Mouse (Mus musculus): ENCODE data around the gene Gmppb. TPM values are rescaled to one million over a fixed set of nuclear protein-coding genes. Genes with fewer than 3 reads are reported as not detected.

The Gmppb gene
- polyA plus RNA-seq, 1 experiment from 2014 or later: 21.2 TPM

DNA sequence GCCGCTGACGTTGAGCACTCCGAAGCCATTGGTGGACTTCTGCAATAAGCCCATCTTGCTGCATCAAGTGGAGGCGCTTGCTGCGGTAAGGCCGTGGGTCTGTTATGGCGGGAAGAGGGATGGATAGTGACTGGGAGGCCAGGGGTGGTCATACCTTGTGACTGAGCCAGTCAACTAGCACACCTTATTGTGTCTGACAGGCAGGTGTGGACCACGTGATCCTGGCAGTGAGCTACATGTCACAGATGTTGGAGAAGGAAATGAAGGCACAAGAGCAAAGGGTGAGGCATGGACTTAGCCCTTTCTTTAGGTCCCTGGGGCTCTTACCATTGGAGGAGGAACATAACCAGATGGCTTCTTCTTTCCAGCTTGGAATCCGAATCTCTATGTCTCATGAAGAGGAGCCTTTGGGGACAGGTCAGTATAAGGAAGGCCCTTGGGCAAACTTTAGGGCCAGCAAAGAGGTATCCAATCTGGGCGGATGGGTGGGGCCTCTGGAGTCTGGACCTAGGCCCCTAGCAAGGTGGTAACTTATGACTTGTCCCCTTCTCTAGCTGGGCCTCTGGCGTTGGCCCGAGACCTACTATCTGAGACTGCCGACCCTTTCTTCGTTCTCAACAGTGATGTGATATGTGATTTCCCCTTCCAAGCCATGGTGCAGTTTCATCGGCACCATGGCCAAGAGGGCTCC, 664 bp downstream of the Gmppb start:
- Histone ChIP-seq H3K9ac (replicated peaks; ENCODE audit: low read depth, low read length) (peak overlapping the region; percentile 71), H3K27me3 (replicated peaks; ENCODE audit: control insufficient read depth, insufficient read depth, low read length) (no peaks in the 10 kb centered on the region), H3K4me3 (replicated peaks; ENCODE audit: low read length) (peak overlapping the region; percentile 77), H3K36me3 (ENCODE audit: control insufficient read depth, insufficient read depth) (peaks cover 29% of the 10 kb centered on the region), H3K27ac (ENCODE audit: low read length) (peak overlapping the region; percentile 12), H3K4me1 (replicated peaks; ENCODE audit: control insufficient read depth, insufficient read depth, low read length) (peaks cover 20% of the 10 kb centered on the region), H3K9me3 (ENCODE audit: control insufficient read depth, low read length) (no peaks in the 10 kb centered on the region), H3K4me2 (ENCODE audit: low read length) (peak overlapping the region; percentile 97)
- WGBS: 44% methylated on average over 15 of the region's 15 CpGs
- no peak for ATAC-seq

DNA sequence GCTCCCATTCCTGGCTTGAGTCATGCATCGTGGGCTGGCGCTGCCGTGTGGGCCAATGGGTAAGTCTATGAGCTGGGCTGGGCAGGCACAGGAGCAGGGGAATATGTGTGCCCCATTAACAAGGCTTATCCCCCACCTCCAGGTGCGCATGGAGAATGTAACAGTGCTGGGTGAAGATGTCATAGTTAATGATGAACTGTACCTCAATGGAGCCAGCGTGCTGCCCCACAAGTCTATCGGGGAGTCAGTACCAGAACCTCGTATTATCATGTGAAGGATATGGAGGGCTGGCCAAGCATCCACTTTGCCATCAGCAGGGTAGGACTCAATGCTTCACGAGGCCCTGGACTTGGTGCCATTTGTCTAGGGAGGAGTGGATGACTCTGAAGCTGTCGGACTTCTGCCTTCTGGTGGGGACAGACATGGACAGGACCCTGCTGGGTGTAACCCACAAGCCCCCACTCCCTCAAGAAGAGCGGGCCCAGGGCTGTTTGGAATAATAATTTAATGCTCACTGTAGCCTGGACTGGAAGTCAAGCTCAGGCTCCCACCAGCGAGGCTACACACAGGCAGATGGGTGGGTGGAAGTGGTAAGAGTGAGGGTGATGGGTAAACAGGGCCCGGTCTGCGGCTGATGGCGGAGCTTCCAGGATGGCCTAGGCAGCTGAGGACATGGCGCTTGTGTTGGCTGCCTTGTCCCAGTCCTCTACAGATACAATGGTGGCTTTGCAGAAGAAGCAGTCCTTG, 2.3 kb downstream of the Gmppb start:
- no peaks in the 10 kb centered on the region for H3K27me3 ChIP-seq (replicated peaks; ENCODE audit: control insufficient read depth, insufficient read depth, low read length)
- no peak overlapping the region for H3K4me2 ChIP-seq (ENCODE audit: low read length)
- no peak for ATAC-seq
- no peak overlapping the region for H3K4me3 ChIP-seq (replicated peaks; ENCODE audit: low read length)
- H3K9ac ChIP-seq (replicated peaks; ENCODE audit: low read depth, low read length): no peak overlapping the region
- peaks cover 20% of the 10 kb centered on the region for H3K4me1 ChIP-seq (replicated peaks; ENCODE audit: control insufficient read depth, insufficient read depth, low read length)
- WGBS: 95% methylated on average over 15 of the region's 15 CpGs
- H3K9me3 ChIP-seq (ENCODE audit: control insufficient read depth, low read length): no peaks in the 10 kb centered on the region
- H3K27ac ChIP-seq (ENCODE audit: low read length): no peak overlapping the region
- H3K36me3 ChIP-seq (ENCODE audit: control insufficient read depth, insufficient read depth): peaks cover 23% of the 10 kb centered on the region

DNA sequence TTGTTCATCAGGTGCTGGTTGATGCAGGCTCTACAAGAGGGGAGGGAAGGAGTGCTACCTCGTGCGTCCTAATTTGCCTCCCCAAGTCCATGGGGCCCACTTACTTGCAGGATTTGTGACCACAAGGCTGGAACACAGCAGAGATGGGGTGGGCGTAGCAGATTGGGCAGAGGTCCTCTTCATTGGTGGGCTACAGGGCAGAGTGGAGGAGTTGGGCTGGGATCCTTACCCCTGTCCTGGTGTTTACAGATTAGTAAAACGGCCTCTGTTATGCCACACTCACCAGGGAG, 2.8 kb downstream of the Gmppb start:
- no peaks in the 10 kb centered on the region for H3K27me3 ChIP-seq (replicated peaks; ENCODE audit: control insufficient read depth, insufficient read depth, low read length)
- H3K4me1 ChIP-seq (replicated peaks; ENCODE audit: control insufficient read depth, insufficient read depth, low read length): peaks cover 20% of the 10 kb centered on the region
- ATAC-seq: no peak
- H3K4me3 ChIP-seq (replicated peaks; ENCODE audit: low read length): no peak overlapping the region
- no peaks in the 10 kb centered on the region for H3K9me3 ChIP-seq (ENCODE audit: control insufficient read depth, low read length)
- H3K4me2 ChIP-seq (ENCODE audit: low read length): no peak overlapping the region
- peaks cover 18% of the 10 kb centered on the region for H3K36me3 ChIP-seq (ENCODE audit: control insufficient read depth, insufficient read depth)
- H3K9ac ChIP-seq (replicated peaks; ENCODE audit: low read depth, low read length): no peak overlapping the region
- H3K27ac ChIP-seq (ENCODE audit: low read length): no peak overlapping the region
- WGBS: 84% methylated on average over 4 of the region's 4 CpGs

GRCm38 (mm10) chr9:108052411-108052810, 3.4 kb downstream of the Gmppb start:
- no peak overlapping the region for H3K9ac ChIP-seq (replicated peaks; ENCODE audit: low read depth, low read length)
- no peak overlapping the region for H3K4me2 ChIP-seq (ENCODE audit: low read length)
- no peaks in the 10 kb centered on the region for H3K9me3 ChIP-seq (ENCODE audit: control insufficient read depth, low read length)
- WGBS: 77% methylated on average over 7 of the region's 7 CpGs
- H3K4me3 ChIP-seq (replicated peaks; ENCODE audit: low read length): no peak overlapping the region
- no peak for ATAC-seq
- H3K4me1 ChIP-seq (replicated peaks; ENCODE audit: control insufficient read depth, insufficient read depth, low read length): peaks cover 20% of the 10 kb centered on the region
- H3K27me3 ChIP-seq (replicated peaks; ENCODE audit: control insufficient read depth, insufficient read depth, low read length): no peaks in the 10 kb centered on the region
- H3K27ac ChIP-seq (ENCODE audit: low read length): no peak overlapping the region
- peaks cover 13% of the 10 kb centered on the region for H3K36me3 ChIP-seq (ENCODE audit: control insufficient read depth, insufficient read depth)

GRCm38 (mm10) chr9:108052885-108053664, 4.0 kb downstream of the Gmppb start, which contains the start of gene Amigo3:
Amigo3 (plus strand) TSS chr9:108053159.
- Histone ChIP-seq H3K36me3 (ENCODE audit: control insufficient read depth, insufficient read depth) (peaks cover 14% of the 10 kb centered on the region), H3K9ac (replicated peaks; ENCODE audit: low read depth, low read length) (no peak within 1 kb of the TSS), H3K27me3 (replicated peaks; ENCODE audit: control insufficient read depth, insufficient read depth, low read length) (no peaks in the 10 kb centered on the region), H3K4me1 (replicated peaks; ENCODE audit: control insufficient read depth, insufficient read depth, low read length) (peaks cover 18% of the 10 kb centered on the region), H3K4me3 (replicated peaks; ENCODE audit: low read length) (no peak within 1 kb of the TSS), H3K4me2 (ENCODE audit: low read length) (peak within 1 kb of the TSS; percentile 21; the same call in 1 of the 2 replicates), H3K9me3 (ENCODE audit: control insufficient read depth, low read length) (no peaks in the 10 kb centered on the region), H3K27ac (ENCODE audit: low read length) (no peak within 1 kb of the TSS)
- 56% methylated on average over 20 of the region's 20 CpGs for WGBS
- peak; percentile 29 for ATAC-seq

DNA sequence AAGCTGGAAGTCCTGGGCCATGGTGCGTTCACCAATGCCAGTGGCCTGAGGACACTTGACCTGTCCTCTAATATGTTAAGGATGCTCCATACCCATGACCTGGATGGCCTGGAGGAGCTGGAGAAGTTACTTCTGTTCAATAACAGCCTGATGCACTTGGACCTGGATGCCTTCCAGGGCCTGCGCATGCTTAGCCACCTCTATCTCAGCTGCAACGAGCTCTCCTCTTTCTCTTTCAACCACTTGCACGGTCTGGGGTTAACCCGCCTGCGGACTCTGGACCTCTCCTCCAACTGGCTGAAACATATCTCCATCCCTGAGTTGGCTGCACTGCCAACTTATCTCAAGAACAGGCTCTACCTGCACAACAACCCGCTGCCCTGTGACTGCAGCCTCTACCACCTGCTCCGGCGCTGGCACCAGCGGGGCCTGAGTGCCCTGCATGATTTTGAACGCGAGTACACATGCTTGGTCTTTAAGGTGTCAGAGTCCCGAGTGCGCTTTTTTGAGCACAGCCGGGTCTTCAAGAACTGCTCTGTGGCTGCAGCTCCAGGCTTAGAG, 4.7 kb downstream of the Gmppb start:
- Histone ChIP-seq H3K4me1 (replicated peaks; ENCODE audit: control insufficient read depth, insufficient read depth, low read length) (peaks cover 12% of the 10 kb centered on the region), H3K27me3 (replicated peaks; ENCODE audit: control insufficient read depth, insufficient read depth, low read length) (no peaks in the 10 kb centered on the region), H3K27ac (ENCODE audit: low read length) (no peak overlapping the region), H3K4me3 (replicated peaks; ENCODE audit: low read length) (no peak overlapping the region), H3K4me2 (ENCODE audit: low read length) (no peak overlapping the region), H3K9ac (replicated peaks; ENCODE audit: low read depth, low read length) (no peak overlapping the region), H3K9me3 (ENCODE audit: control insufficient read depth, low read length) (no peaks in the 10 kb centered on the region), H3K36me3 (ENCODE audit: control insufficient read depth, insufficient read depth) (peaks cover 14% of the 10 kb centered on the region)
- 93% methylated on average over 15 of the region's 15 CpGs for WGBS
- ATAC-seq: no peak

GRCm38 (mm10) chr9:108054331-108055040, 5.4 kb downstream of the Gmppb start:
- Histone ChIP-seq H3K27ac (ENCODE audit: low read length) (no peak overlapping the region), H3K36me3 (ENCODE audit: control insufficient read depth, insufficient read depth) (peaks cover 15% of the 10 kb centered on the region), H3K4me2 (ENCODE audit: low read length) (no peak overlapping the region), H3K4me1 (replicated peaks; ENCODE audit: control insufficient read depth, insufficient read depth, low read length) (peaks cover 10% of the 10 kb centered on the region), H3K4me3 (replicated peaks; ENCODE audit: low read length) (no peak overlapping the region), H3K9me3 (ENCODE audit: control insufficient read depth, low read length) (no peaks in the 10 kb centered on the region), H3K9ac (replicated peaks; ENCODE audit: low read depth, low read length) (no peak overlapping the region), H3K27me3 (replicated peaks; ENCODE audit: control insufficient read depth, insufficient read depth, low read length) (no peaks in the 10 kb centered on the region)
- ATAC-seq: no peak
- WGBS: 87% methylated on average over 22 of the region's 22 CpGs

GRCm38 (mm10) chr9:108055061-108055460, 6.0 kb downstream of the Gmppb start:
- H3K36me3 ChIP-seq (ENCODE audit: control insufficient read depth, insufficient read depth): peaks cover 19% of the 10 kb centered on the region
- WGBS: 100% methylated on average over 1 of the region's 1 CpGs
- H3K9me3 ChIP-seq (ENCODE audit: control insufficient read depth, low read length): no peaks in the 10 kb centered on the region

More at GRCm38 (mm10) chr9:108055061-108055460, 6.0 kb downstream of the Gmppb start:
- Histone ChIP-seq H3K9ac (replicated peaks; ENCODE audit: low read depth, low read length) (no peak overlapping the region), H3K27me3 (replicated peaks; ENCODE audit: control insufficient read depth, insufficient read depth, low read length) (no peaks in the 10 kb centered on the region), H3K4me2 (ENCODE audit: low read length) (no peak overlapping the region), H3K4me3 (replicated peaks; ENCODE audit: low read length) (no peak overlapping the region), H3K27ac (ENCODE audit: low read length) (no peak overlapping the region), H3K4me1 (replicated peaks; ENCODE audit: control insufficient read depth, insufficient read depth, low read length) (peaks cover 4% of the 10 kb centered on the region)
- ATAC-seq: no peak
